Mouse (Mus musculus) thymus, postnatal 36 days (tissue): ENCODE measurements around the gene Actg2.

Experiments used
- DNase-seq, 2 experiments: peaks; one replicate each; pipeline ENCODE4 v3.0.0; 2022; ENCODE audit warnings: mixed read lengths in 2 of 2

The Actg2 gene

DNA sequence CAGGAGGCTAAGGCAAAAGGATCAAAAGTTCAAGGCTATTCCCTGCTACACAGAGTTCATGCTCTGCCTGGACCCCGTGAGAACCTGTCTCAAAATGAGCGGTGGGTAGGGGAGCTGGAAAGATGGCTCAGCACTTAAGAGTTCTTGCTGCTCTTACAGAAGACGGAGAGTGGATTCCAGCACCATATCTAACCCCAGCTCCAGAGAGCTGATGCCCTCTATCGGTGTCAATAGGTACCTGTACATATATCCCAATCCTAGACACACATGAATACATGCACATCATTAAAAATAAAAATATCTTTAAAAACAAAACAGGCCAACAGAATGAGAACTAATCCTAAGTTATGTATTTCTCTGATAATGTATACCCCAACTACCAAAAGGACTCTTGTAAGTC lies 57.8 kb downstream of the Actg2 start:
- DNase-seq = no peak

DNA sequence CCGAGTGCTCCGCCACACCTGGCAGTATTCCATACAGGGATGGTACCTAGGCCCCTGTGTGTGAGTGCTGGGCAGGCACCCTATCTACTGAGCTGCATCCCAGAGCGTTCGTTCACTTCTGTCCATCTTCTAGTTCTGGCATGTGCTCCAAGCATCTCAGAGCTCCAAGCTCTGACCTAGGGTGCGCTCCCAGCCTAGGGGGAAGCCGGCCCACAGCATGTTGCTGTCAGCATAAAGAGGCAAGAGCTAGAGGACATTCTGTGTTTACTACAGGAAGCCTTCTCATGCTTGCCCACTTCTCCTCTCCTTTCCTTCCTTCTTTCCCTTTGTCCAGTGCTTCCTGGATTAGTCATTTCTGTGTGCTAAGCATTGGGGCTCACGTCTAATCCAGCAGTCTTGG lies 60.6 kb downstream of the Actg2 start:
- no peak for DNase-seq

- DNase-seq = no peak
These were observed 62.8 kb downstream of the Actg2 start for GRCm38 (mm10) chr6:83473240-83473639.

GRCm38 (mm10) chr6:83471739-83472138 lies 64.3 kb downstream of the Actg2 start:
- no peak for DNase-seq

DNA sequence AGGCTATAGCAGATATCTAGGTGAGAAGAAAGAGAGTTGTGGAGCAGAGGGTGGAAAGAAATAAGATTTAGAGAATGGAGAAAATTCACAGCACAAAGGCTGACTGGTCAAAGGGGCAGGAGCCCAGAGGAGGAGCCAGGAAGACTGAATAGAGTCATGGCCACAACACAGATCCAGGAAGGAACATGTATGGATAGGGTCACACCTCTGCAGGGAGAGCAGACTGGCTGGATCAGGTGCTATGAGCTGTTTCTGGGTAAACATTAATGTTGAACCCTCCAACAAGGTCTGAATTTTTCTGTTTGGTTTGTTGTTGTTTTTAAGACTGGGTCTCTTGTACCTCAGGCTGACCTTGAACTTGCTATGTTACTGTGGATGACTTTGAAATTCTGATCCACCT lies 72.1 kb downstream of the Actg2 start:
- no peak for DNase-seq
